Mouse (Mus musculus): Measurements from ENCODE around the gene Zfp763. TPM values are rescaled to one million over a fixed set of nuclear protein-coding genes. Genes with fewer than 3 reads are reported as not detected.
"Not testable (repeated sequence)": the region's sequence is repeated elsewhere in the genome, so short reads cannot be mapped to it uniquely, and the experiment has no call there.

The Zfp763 gene
- 10 to 100 TPM; 15.8 to 17.6 TPM for total RNA-seq (2021)
- long read RNA-seq, experiment 1, transcript Zfp763-201 (4 exons, 3,407 nt) = major isoform, 11 of 12 reads
- long read RNA-seq, experiment 1, partial matches to known transcripts = 0 of 12 reads
- long read RNA-seq, experiment 1, other reads (novel, unspliced or antisense) = 1 of 12 reads
- long read RNA-seq, experiment 2, transcript Zfp763-201 (4 exons, 3,407 nt) = major isoform, 15 of 15 reads
- long read RNA-seq, experiment 2, partial matches to known transcripts = 0 of 15 reads
- long read RNA-seq, experiment 2, other reads (novel, unspliced or antisense) = 0 of 15 reads

DNA sequence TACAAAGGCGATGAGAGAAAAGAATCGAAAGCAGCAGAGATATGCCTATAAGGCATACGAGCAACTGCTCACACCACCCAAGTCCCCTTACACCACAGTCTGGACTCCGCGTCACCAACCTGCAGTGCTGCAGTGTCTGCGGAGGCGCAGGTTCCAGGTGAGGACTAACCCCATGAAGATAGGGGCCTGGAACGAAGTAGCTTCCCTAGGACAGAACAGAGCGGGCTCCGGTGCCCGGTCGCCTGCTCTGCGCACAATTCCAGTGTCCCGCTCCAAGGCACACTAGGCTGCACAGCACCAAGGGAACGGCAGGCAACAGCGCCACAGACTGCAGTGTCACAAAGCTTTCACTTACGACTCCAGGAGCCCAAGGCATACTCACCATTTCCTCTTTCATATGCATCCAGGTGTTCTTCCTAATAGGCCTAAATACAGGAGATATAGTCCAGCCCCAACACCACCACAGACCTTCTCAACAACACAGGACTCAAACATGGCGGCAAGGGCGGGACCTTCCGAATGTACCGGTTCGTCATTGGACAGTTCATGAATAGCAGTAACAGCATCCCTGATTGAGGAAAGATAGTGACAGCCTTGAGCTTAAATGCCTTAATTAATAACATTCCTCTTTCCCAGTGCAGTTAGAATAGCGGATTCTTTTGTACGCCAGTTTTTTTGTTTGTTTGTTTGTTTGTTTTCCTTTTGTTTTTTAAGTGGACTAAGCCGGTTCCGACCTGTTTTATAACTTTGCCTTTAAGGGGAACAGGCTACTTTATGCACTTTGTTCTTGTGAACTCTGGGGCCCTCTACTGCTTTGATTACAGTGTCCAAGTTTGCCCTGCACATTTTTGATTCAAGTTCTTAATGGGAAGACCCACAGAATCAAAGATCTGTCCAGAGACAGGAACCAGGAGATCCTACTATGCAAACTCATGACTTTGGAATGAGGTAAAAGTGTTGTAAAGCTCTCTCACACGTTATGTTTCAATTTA lies at the start of gene Zfp763:
TSS of gene Zfp763 (minus strand) at position 503 of the 992 bp plus-strand sequence.
- intact Hi-C loops (cut with DNase I) = no loop called here
- DNase-seq (ENCODE audit: low spot score in 2 of 2) = peak; percentile 85 to 90

DNA sequence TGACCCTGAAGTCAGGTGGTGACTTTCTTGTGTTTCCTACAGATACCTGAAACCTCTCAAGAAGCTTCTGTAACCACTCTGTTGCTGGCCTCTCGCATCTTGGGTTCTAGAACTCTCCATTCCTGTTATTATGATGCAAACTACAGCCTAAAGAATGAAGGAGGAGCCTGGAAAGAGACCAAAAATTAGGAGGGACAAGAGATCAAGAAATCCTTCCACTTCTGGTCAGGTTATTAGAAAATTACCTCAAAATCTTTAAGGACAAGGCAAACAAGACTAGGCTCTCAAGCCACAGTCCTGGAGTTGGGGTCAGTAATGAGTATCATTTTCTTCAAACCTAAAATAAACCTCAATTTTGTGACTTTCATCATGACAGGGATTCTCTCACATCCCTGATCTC lies 34.8 kb upstream of the Zfp763 start, which contains the start of gene 4921501E09Rik:
TSS of gene 4921501E09Rik (minus strand) at position 101 of the 400 bp plus-strand sequence.
- no peak for DNase-seq (ENCODE audit: low spot score in 2 of 2)
- intact Hi-C loops (cut with DNase I) = no loop called here

DNA sequence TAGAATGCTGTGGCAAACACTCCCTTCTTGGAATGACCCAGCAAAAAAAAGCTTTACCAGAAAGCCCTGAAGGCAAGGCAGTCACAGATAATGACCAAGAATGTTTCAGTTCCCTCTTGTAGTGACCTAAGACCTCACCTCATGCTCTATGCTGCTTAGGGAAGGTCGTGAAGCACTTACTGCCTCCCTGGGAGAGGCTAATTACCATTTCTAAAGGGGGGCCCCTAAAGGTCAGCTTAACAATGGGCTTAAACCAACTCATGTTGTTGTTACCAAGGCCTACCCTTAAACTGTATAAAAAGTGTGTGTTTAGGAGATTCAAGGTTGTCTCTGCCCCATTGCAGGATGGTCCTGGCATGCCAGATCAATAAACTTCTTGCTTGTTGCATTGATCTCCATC lies 29.8 kb upstream of the Zfp763 start:
- intact Hi-C loops (cut with DNase I) = no loop called here
- DNase-seq (ENCODE audit: low spot score in 2 of 2) = no peak

DNA sequence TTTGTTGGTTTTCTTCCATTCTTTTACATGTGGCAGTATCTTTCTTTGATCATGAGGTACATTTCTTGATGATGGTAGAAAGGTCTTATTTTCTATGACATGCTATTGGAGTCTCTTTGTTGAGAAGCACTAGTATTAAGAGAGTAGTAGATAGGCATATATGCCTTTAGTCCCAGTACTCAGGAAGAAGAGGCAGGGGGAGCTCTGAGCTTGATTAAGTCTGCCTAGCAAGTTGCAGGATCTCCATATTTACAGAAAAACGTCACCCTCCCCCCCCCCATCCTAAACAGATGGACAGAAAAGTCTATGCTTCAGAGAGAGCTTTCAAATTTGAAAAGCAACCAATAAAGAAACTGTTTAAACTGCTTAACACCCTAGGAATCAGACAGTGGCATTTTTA lies 25.6 kb upstream of the Zfp763 start:
- peak in 1 of 2 experiments; percentile 2 for DNase-seq (ENCODE audit: low spot score in 2 of 2)
- intact Hi-C loops (cut with DNase I) = no loop called here

DNA sequence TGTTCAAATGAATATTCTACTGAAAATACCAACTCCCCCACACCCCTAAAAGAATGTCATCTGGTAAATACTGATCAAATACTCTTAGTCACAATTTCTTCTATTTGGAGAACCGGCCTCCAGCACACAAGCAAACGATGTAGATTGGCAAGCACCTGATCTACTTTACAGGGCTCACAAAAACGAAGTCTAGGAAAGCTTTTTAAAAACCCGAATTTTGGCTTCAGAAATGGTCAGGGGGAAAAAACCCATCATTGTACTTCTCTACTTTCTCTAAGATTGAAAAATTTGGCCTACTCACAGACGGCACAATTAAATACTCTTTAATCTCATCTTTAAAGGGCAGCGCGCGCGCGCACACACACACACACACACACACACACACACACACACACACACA lies 826 bp downstream of the Zfp763 start:
- no peak for DNase-seq (ENCODE audit: low spot score in 2 of 2)
- intact Hi-C loops (cut with DNase I) = no loop called here

DNA sequence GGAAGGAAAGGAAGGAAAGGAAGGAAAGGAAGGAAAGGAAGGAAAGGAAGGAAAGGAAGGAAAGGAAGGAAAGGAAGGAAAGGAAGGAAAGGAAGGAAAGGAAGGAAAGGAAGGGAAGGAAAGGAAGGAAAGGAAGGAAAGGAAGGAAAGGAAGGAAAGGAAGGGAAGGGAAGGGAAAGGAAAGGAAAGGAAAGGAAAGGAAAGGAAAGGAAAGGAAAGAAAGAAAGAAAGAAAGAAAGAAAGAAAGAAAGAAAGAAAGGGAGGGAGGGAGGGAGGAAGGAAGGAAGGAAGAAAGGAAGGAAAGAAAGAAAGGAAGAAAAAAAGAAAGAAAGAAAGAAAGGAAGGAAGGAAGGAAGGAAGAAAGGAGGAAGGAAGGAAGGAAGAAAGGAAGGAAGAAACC lies 12.8 kb downstream of the Zfp763 start:
- intact Hi-C loops (cut with DNase I); DNase-seq (ENCODE audit: low spot score in 2 of 2): not testable (repeated sequence)

DNA sequence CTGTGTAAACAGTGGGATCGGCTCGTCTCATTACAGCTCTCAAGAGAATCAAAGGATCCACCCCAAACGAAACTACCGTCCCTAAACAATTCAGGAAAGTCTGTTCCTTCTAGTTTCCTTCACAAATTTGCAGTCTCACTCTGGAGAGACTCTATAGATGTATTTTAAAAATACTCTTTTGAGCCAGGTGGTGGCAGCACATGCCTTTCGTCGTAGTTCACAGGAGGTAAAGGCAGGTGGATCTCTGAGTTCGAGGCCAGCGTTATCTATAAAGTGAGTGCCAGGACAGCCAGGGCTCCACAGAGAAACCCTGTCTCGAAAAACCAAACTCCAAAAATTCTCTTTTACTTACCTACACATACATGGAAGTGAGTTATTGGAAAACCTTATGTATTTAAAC lies 24.9 kb downstream of the Zfp763 start:
- no peak for DNase-seq (ENCODE audit: low spot score in 2 of 2)
- intact Hi-C loops (cut with DNase I) = no loop called here

DNA sequence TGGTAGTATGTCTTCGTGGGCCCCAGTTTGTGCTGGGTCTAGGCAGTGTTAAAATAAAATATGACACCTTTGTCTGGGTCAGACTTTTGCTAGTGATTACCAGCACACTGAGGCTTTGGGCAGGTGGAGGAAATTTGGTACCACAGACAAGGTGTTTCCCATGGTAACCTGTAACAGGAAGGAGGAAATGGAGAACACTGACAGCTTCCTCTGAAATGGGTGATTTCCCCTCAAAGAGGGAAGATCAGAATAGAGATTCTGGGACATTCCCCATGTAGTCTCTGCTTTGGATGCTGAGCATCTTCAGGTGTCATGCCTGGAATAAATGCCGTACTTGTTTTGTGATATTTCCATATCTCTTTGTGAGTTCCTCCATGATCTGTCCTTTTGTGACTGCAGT lies 34.7 kb downstream of the Zfp763 start:
- DNase-seq (ENCODE audit: low spot score in 2 of 2) = no peak

DNA sequence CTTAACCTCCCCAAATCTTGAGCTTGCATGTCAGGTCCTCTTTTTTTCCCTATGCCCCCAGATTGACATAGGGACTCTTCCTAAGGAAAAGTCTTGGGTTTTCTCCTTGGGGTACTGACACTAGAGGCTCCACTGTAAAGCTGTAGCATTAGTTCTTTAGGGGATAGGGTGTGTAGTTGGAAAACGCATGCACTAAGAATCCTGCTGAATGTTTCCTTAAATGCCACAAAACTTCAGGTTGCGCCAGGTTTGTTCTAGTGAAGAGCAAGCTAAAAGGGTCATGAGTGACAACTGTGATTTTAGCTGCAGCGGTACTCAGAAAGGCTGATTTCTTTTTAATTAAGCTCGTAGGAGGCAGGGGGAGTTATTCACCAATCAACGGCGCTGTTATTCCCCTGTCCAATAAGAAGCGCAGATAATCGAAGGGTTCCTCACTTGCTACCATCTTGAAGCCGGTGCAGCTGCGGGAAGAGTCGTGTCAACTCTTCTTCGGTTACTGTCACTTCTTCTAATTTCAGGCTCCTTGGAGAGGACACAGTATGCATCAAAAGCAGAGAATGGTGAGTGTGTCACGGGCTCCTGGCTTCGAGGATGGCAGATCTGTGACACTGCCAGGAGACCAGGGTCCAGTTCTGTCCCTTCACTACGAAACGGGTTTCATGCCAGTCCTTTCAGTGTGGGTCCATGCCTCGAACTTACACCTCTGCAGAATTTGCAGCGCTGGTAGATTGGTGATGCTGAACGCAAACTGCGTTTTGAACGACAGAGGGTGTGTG lies 40.3 kb downstream of the Zfp763 start, which contains the start of gene Zfp952:
TSS of gene Zfp952 (plus strand) at position 431 of the 776 bp plus-strand sequence.
- intact Hi-C loops (cut with DNase I) = no loop called here
- DNase-seq (ENCODE audit: low spot score in 2 of 2) = peak; percentile 92 to 95

More for the DNA sequence above, 34.7 kb downstream of the Zfp763 start:
- intact Hi-C loops (cut with DNase I) = no loop called here

DNA sequence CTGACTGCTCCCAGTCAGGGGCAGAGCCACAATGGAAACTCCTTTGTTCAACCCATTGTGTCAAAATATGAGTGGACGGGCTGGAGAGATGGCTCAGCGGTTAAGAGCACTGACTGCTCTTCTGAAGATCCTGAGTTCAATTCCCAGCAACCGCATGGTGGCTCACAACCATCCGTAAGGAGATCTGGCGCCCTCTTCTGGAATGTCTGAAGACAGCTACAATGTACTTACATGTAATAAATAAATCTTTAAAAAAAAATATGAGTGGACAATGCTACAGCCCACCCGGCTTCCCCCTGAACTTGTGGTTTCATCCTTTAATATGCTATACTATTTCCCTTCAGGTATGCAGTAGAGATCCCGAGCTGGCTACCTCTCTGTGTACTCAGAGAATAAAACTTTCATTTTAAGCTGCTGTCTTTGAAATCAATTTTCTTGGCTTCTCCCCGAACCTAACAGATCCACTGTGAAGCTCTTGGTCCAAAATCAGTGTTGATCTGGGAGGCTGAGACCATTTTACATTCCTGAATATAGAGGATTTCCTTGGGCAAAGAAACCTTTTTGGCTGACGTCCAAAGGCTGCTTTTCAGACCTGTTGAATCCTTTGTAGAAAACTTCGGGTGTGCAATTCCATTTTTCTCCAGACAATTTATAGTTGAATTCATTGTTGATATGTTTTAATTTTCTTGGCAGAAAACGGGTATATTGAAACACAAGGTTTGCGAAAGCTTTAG lies 41.1 kb downstream of the Zfp763 start:
- DNase-seq (ENCODE audit: low spot score in 2 of 2) = peak in 1 of 2 experiments; percentile 7
- intact Hi-C loops (cut with DNase I) = no loop called here

DNA sequence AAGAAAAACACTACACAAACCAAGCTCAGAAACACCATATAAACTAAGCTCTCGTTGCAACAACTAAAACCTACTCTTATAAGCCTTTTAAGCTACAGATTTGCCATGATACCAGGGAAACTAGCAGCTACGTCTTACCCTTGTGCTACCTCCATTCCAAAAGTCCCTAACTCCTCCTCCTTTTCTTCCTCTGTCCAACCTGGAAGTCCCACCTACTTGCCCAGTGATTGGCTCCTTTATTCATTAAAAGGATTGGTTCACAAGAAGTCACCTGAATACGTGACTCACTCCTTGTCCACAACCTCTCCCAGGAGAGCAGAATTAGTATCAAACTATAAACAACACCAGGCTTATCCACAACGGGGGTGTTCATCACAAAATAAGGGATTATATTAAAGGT lies 46.9 kb downstream of the Zfp763 start:
- intact Hi-C loops (cut with DNase I) = no loop called here
- no peak for DNase-seq (ENCODE audit: low spot score in 2 of 2)

DNA sequence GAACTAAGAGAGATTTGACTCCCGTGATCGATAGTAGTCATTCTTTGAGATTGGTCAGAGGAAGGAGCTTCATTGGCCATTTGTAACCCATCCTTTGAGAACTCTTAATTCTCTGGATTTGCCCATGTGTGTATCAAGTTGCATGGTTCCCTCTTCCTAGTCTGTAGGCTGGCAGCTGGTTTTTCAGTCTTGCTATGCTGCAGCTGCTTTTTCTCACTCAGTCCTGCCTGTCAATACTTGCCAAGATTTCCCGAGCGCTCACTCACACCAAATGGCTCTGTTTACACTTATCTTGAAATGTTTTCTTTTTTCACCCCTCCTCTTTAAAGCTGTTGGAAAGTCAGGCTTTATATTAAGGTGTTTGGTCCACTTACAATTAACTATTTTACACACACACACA lies 51.8 kb downstream of the Zfp763 start:
- intact Hi-C loops (cut with DNase I) = no loop called here
- no peak for DNase-seq (ENCODE audit: low spot score in 2 of 2)

Other genes starting within 250 kb of the Zfp763 start
- gene Zfp871, start 245.1 kb downstream of the Zfp763 start, total RNA-seq (2021) = 10 to 100 TPM; 74.4 to 87.0 TPM
- gene Zfp811, start 223.5 kb downstream of the Zfp763 start, total RNA-seq (2021) = 1 to 10 TPM; 8.0 to 8.5 TPM
- 10 to 100 TPM; 21.5 to 22.4 TPM for gene Zfp799, start 203.1 kb downstream of the Zfp763 start, total RNA-seq (2021)
- gene Zfp870, start 141.8 kb downstream of the Zfp763 start, total RNA-seq (2021) = 1 to 10 TPM; 8.0 to 8.3 TPM
- gene Cyp4f14, start 116.1 kb downstream of the Zfp763 start, total RNA-seq (2021) = 1 to 10 TPM; 3.3 to 3.4 TPM
- 10 to 100 TPM; 13.3 to 15.1 TPM for gene Cyp4f13, start 86.0 kb downstream of the Zfp763 start, total RNA-seq (2021)
- 1 to 10 TPM; 3.1 to 3.4 TPM for gene Zfp472, start 67.6 kb downstream of the Zfp763 start, total RNA-seq (2021)
- 10 to 100 TPM; 13.6 to 14.6 TPM for gene Zfp952, start 40.3 kb downstream of the Zfp763 start, total RNA-seq (2021)
- gene 4921501E09Rik, start 34.7 kb upstream of the Zfp763 start, total RNA-seq (2021) = not detected
- 10 to 100 TPM; 15.6 to 16.5 TPM for gene Zfp563, start 55.9 kb upstream of the Zfp763 start, total RNA-seq (2021)
- 1 to 10 TPM; 1.5 to 1.6 TPM for gene Morc2b, start 106.3 kb upstream of the Zfp763 start, total RNA-seq (2021)
- not detected for gene Olfr55, start 135.0 kb upstream of the Zfp763 start, total RNA-seq (2021)
- not detected for gene Olfr239, start 157.9 kb upstream of the Zfp763 start, total RNA-seq (2021)
- gene Olfr1564, start 188.3 kb upstream of the Zfp763 start, total RNA-seq (2021) = 1 to 10 TPM in 1 of 2 experiments, under 1 TPM in 1; 0.63 to 1.2 TPM
- 10 to 100 TPM; 12.2 to 12.6 TPM for gene Zfp955a, start 221.7 kb upstream of the Zfp763 start, total RNA-seq (2021)
- gene Olfr63, start 231.3 kb upstream of the Zfp763 start, total RNA-seq (2021) = not detected

Data from left cerebral cortex, postnatal 14 days (tissue).